In genomic region chr1:38795496-38795895, GRCm38 (mm10) we compare ENCODE assay signal across 28 mouse cellular contexts. TPM values are rescaled to one million over a fixed set of nuclear protein-coding genes. Genes with fewer than 3 reads are reported as not detected.
DNase-seq lines count a peak whose midpoint lies in the region; ATAC-seq lines count a peak whose summit lies in the region.
"Had no signal": no experiment of that assay in that cellular context is flagged by ENCODE, and none has a peak within 500 bp of the region (broad histone marks: within the 10 kb centered on the region; RNA-seq: fewer than 3 reads in every experiment).

No protein-coding gene starts in this region.

- ATAC-seq in midbrain, embryonic 16.5 days = no peak
- ATAC-seq: CD4-positive, CD25-positive, alpha-beta regulatory T cell, adult 4 months; forebrain, embryonic 14.5 days; forebrain, postnatal 0 days; hindbrain, embryonic 16.5 days; inflammation-experienced regulatory T-cells, adult 6 months; intestine, embryonic 16.5 days had no signal

- peak; percentile 45 for DNase-seq in heart, embryonic 10.5 days (ENCODE audit: low spot score)
- no peak for DNase-seq in heart, postnatal 4 days
- no peak for DNase-seq in midbrain, embryonic 10.5 days (ENCODE audit: low spot score)
- DNase-seq in R1 (ENCODE audit: low read depth, low spot score) = peak; percentile 77
- peak; percentile 12 for DNase-seq in brain, adult 2 months (ENCODE audit: low read depth, low spot score)
- DNase-seq in cerebellum, postnatal 4 days (ENCODE audit: low spot score in 2 of 2) = no peak
- DNase-seq: adrenal gland, adult 2 months; adrenal gland, postnatal 14 days; cerebellum, adult 11-12 months; cerebellum, adult 8-10 months; cerebellum, postnatal 14 days; forebrain, postnatal 0 days; gastrocnemius, postnatal 10 days; gastrocnemius, postnatal 36 days; heart, postnatal 10 days; kidney, adult 18-20 months had no signal

- no peak overlapping the region for H3K4me3 ChIP-seq in heart, embryonic 10.5 days
- H3K4me3 ChIP-seq in midbrain, embryonic 10.5 days = no peak overlapping the region
- no peak overlapping the region for H3K4me3 ChIP-seq in midbrain, embryonic 16.5 days (ENCODE audit: low read depth, low read length)
- H3K4me3 ChIP-seq: embryonic facial prominence, embryonic 12.5 days; embryonic facial prominence, embryonic 15.5 days; heart, embryonic 12.5 days; heart, embryonic 15.5 days; hindbrain, embryonic 13.5 days had no signal

- no peaks in the 10 kb centered on the region for H3K27me3 ChIP-seq in heart, embryonic 10.5 days (ENCODE audit: insufficient read depth, poor library complexity, severe bottlenecking)
- H3K27me3 ChIP-seq in midbrain, embryonic 10.5 days (ENCODE audit: low read depth, poor library complexity, severe bottlenecking) = no peaks in the 10 kb centered on the region
- no peaks in the 10 kb centered on the region for H3K27me3 ChIP-seq in midbrain, embryonic 16.5 days (ENCODE audit: control insufficient read depth, insufficient read depth, low read depth, low read length)
- H3K27me3 ChIP-seq: embryonic facial prominence, embryonic 12.5 days; embryonic facial prominence, embryonic 15.5 days; heart, embryonic 12.5 days; heart, embryonic 15.5 days; hindbrain, embryonic 13.5 days had no signal

- no peak overlapping the region for H3K27ac ChIP-seq in heart, embryonic 10.5 days
- peak overlapping the region; percentile 46 for H3K27ac ChIP-seq in midbrain, embryonic 10.5 days (replicated peaks)
- no peak overlapping the region for H3K27ac ChIP-seq in midbrain, embryonic 16.5 days (ENCODE audit: low read length)
- H3K27ac ChIP-seq: embryonic facial prominence, embryonic 12.5 days; embryonic facial prominence, embryonic 15.5 days; heart, embryonic 15.5 days; hindbrain, embryonic 13.5 days had no signal

- H3K9me3 ChIP-seq in heart, embryonic 10.5 days = no peaks in the 10 kb centered on the region
- no peaks in the 10 kb centered on the region for H3K9me3 ChIP-seq in midbrain, embryonic 10.5 days (replicated peaks)
- no peaks in the 10 kb centered on the region for H3K9me3 ChIP-seq in midbrain, embryonic 16.5 days (replicated peaks; ENCODE audit: control insufficient read depth, low read length, poor library complexity, severe bottlenecking)
- H3K9me3 ChIP-seq: embryonic facial prominence, embryonic 12.5 days; embryonic facial prominence, embryonic 15.5 days; heart, embryonic 12.5 days; heart, embryonic 15.5 days; hindbrain, embryonic 13.5 days had no signal

- no peak overlapping the region for H3K9ac ChIP-seq in midbrain, embryonic 16.5 days (ENCODE audit: low read depth, low read length)
- H3K9ac ChIP-seq: embryonic facial prominence, embryonic 12.5 days; embryonic facial prominence, embryonic 15.5 days; forebrain, postnatal 0 days; heart, embryonic 12.5 days; heart, embryonic 15.5 days; hindbrain, embryonic 13.5 days had no signal

- no peak overlapping the region for H3K4me2 ChIP-seq in midbrain, embryonic 16.5 days (ENCODE audit: low read length)
- H3K4me2 ChIP-seq: embryonic facial prominence, embryonic 12.5 days; embryonic facial prominence, embryonic 15.5 days; heart, embryonic 12.5 days; heart, embryonic 15.5 days; hindbrain, embryonic 13.5 days had no signal

- H3K36me3 ChIP-seq in heart, embryonic 10.5 days = no peaks in the 10 kb centered on the region
- peaks cover 22% of the 10 kb centered on the region for H3K36me3 ChIP-seq in midbrain, embryonic 10.5 days
- peaks cover 10% of the 10 kb centered on the region for H3K36me3 ChIP-seq in midbrain, embryonic 16.5 days (ENCODE audit: control insufficient read depth, insufficient read depth, low read length)
- H3K36me3 ChIP-seq: embryonic facial prominence, embryonic 12.5 days; heart, embryonic 15.5 days had no signal

- H3K4me1 ChIP-seq in heart, embryonic 10.5 days = no peaks in the 10 kb centered on the region
- H3K4me1 ChIP-seq in midbrain, embryonic 10.5 days = peaks cover 45% of the 10 kb centered on the region
- no peaks in the 10 kb centered on the region for H3K4me1 ChIP-seq in midbrain, embryonic 16.5 days (ENCODE audit: control insufficient read depth, insufficient read depth, low read length)
- H3K4me1 ChIP-seq: embryonic facial prominence, embryonic 12.5 days; embryonic facial prominence, embryonic 15.5 days; heart, embryonic 12.5 days; heart, embryonic 15.5 days had no signal

- WGBS in heart, embryonic 10.5 days = 64% methylated on average over 5 of the region's 5 CpGs
- WGBS in midbrain, embryonic 10.5 days = 41% methylated on average over 5 of the region's 5 CpGs
- WGBS in midbrain, embryonic 16.5 days = 29% methylated on average over 5 of the region's 5 CpGs

RNA-seq across cellular contexts. Expression of gene Lonrf2, which starts 41.0 kb away (rescaled TPM):
- 0.59 and 0.60 TPM in 2 replicates for polyA plus RNA-seq in heart, embryonic 10.5 days (2016; fragmentation: Nextera tagmentation; extraction: Ambion mirVana)
- total RNA-seq in heart, postnatal 4 days (2021) = 1 to 10 TPM; 2.4 to 2.5 TPM
- 2.2 and 3.0 TPM in 2 replicates for polyA plus RNA-seq in midbrain, embryonic 10.5 days (2016; fragmentation: Nextera tagmentation; extraction: Ambion mirVana)
- 24.7 and 27.3 TPM in 2 replicates for polyA plus RNA-seq in midbrain, embryonic 16.5 days (2015; fragmentation: Nextera tagmentation; extraction: Ambion mirVana)
- polyA plus RNA-seq: C2C12; CD4-positive, CD25-positive, alpha-beta regulatory T cell, adult 4 months; inflammation-experienced regulatory T-cells, adult 6 months had no signal

Comparison
In these comparisons a context has a peak if more than half of its experiments do, and no peak if none do; other contexts are left out.
1. DNase-seq: peak in heart, embryonic 10.5 days (single experiment), R1 (single experiment) and brain, adult 2 months (single experiment); none in heart, postnatal 4 days (single experiment), midbrain, embryonic 10.5 days (single experiment) and cerebellum, postnatal 4 days (0 of 2).